Mouse (Mus musculus) hindbrain, embryonic 11.5 days (tissue): ENCODE measurements around the gene Iqgap1. TPM values are rescaled to one million over a fixed set of nuclear protein-coding genes. Genes with fewer than 3 reads are reported as not detected.

Experiments
- ATAC-seq: fragments of 200-750 bp; cut with Nextera tagmentation; 2 replicates; pipeline ENCODE4 v1.8.0; 2017; ENCODE audit warnings: mild to moderate bottlenecking, moderate TSS enrichment, moderate library complexity; ENCODE audit not compliant: low FRiP score
- DNase-seq: peaks from one replicate; pipeline ENCODE4 v3.0.0-alpha.2; 2015; ENCODE audit warnings: low spot score
- H3K27ac ChIP-seq: fragments of 300-500 bp; sonication (generic); 2 replicates; pipeline ENCODE4 v1.5.1; 2014; ENCODE audit warnings: mild to moderate bottlenecking, low read depth, low read length
- H3K27me3 ChIP-seq: fragments of 300-500 bp; sonication (generic); 2 replicates; pipeline ENCODE4 v1.6.1; 2014; ENCODE audit warnings: mild to moderate bottlenecking, low read length, moderate library complexity, mixed read lengths; ENCODE audit not compliant: control insufficient read depth, insufficient read depth
- H3K36me3 ChIP-seq: fragments of 300-500 bp; sonication (generic); 2 replicates; pipeline ENCODE4 v1.6.1; 2014; ENCODE audit warnings: mild to moderate bottlenecking, low read length, moderate library complexity, mixed read lengths; ENCODE audit not compliant: control insufficient read depth, insufficient read depth
- H3K4me1 ChIP-seq: fragments of 300-500 bp; sonication (generic); replicated peaks from 2 replicates; pipeline ENCODE4 v1.6.1; 2014; ENCODE audit warnings: low read length, mixed read lengths; ENCODE audit not compliant: control insufficient read depth, insufficient read depth
- H3K4me2 ChIP-seq: fragments of 300-500 bp; sonication (generic); replicated peaks from 2 replicates; pipeline ENCODE4 v1.6.1; 2014; ENCODE audit warnings: mild to moderate bottlenecking, low read depth, low read length
- H3K4me3 ChIP-seq: fragments of 300-500 bp; sonication (generic); 2 replicates; pipeline ENCODE4 v1.5.1; 2014; ENCODE audit warnings: low read depth, low read length
- H3K9ac ChIP-seq: fragments of 300-500 bp; sonication (generic); 2 replicates; pipeline ENCODE4 v1.6.1; 2014; ENCODE audit warnings: low read depth, low read length
- H3K9me3 ChIP-seq: fragments of 300-500 bp; sonication (generic); 2 replicates; pipeline ENCODE4 v1.6.1; 2016; ENCODE audit warnings: low read length; ENCODE audit not compliant: control insufficient read depth
- WGBS: fragments of 180-500 bp; shearing (Covaris S2); extraction: QIAGEN DNeasy Blood & Tissue Kit; methylation state at CpG from one replicate; pipeline ENCODE4 v1.1.7; 2014; 5-methylcytosine and 5-hydroxymethylcytosine counted together
- polyA plus RNA-seq: library from polyadenylated mRNA; unstranded; fragments of >200 nt; fragmentation: Nextera tagmentation; extraction: Ambion mirVana; gene quantifications from 2 replicates; pipeline ENCODE4 v1.2.1, GENCODE M21; 2014

Gene Iqgap1
- polyA plus RNA-seq, 1 experiment from 2014 or later = 29.1 TPM

DNA sequence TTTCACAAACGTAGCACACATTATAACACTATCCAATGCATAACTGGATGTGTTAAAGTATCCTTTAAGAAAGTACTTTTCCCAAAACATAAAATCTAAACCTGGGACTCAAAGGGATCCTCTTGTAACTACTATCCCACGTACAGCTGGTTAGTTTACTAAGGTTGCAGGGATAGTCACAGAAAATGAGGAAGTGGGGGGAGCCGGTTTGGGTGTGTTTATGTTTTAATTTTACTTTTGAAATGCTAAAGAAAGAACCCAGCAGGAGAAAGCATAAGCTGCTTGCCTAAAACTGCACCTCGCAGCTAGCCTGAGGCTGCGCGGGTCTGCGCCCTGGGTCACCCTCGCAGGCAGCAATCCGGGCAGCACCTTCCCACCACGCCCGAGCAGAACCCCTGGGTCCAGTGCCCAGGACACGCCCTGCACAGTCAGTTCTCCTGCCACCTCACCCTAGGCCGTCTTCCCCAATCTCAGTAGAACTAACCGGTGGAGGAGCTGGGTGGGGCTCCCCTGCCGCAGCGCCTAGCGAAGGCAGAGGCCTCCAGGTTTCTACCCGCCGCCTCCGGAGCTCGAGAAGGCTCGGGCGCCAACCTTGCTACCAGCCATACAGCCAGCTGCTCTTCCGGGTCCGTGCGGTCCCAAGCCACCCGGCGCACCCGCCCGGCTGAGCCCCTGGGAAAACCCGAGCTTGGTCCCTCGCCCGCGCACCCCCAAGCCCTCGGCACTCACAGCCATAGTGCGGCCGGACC is 23.2 kb downstream of the Iqgap1 start:
- peak overlapping the region; percentile 89 for H3K4me2 ChIP-seq
- peak overlapping the region; percentile 88 for H3K4me3 ChIP-seq
- ATAC-seq = peak; percentile 74; the same call in 1 of the 2 replicates
- no peaks in the 10 kb centered on the region for H3K9me3 ChIP-seq
- DNase-seq = no peak
- 0 out of 2 replicates have a peak, but pooled peaks cover 2% of the 10 kb centered on the region for H3K36me3 ChIP-seq
- no peaks in the 10 kb centered on the region for H3K4me1 ChIP-seq
- 2% methylated on average over 36 of the region's 37 CpGs for WGBS
- H3K9ac ChIP-seq = peak overlapping the region; percentile 74
- peak overlapping the region; percentile 63 for H3K27ac ChIP-seq
- no peaks in the 10 kb centered on the region for H3K27me3 ChIP-seq

- Histone ChIP-seq H3K4me1 (no peaks in the 10 kb centered on the region), H3K4me2 (no peak overlapping the region), H3K9ac (no peak overlapping the region), H3K9me3 (no peaks in the 10 kb centered on the region), H3K4me3 (no peak overlapping the region), H3K36me3 (peaks cover 6% of the 10 kb centered on the region; the same call in 1 of the 2 replicates), H3K27me3 (no peaks in the 10 kb centered on the region), H3K27ac (no peak overlapping the region)
- 89% methylated on average over 5 of the region's 5 CpGs for WGBS
- ATAC-seq (no peak), DNase-seq (no peak)
These were observed 26.5 kb downstream of the Iqgap1 start for GRCm38 (mm10) chr7:80799307-80799706.

DNA sequence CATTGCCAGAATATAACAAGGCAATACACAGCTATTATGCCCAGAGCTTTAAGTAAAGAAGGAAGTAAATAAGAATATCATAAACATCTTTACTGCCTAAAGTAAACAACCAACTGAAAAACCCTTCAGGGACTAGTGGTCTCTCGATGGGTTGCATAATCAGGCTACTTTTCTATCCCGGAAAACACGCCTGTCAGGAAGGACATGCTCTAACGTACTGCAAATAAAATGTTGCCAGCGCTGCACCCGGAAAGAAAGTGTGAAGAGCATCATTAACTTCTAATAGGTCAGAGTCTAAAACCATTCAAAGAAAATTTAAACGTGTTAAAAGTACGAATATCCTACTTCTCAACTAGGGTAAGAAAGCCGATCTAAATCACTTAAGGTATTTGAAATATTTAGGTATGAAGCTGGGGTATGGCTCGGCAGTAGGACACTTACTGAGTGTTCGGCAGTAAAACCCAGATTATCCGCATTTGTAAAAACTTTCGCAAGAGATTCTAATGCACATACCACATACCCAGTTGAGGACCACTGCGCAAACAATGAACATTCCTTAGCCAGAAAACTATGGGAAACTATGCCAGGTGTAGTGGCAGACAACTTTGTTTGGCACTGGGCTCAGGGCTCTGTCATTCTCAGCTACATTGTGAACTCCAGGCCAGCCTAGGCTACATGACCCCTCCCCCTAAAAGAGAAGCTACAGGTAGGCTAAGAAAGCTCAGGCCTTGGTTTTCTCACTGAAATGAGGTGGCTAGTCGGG is 28.8 kb downstream of the Iqgap1 start:
- Histone ChIP-seq H3K9ac (no peak overlapping the region), H3K27me3 (no peaks in the 10 kb centered on the region), H3K4me3 (no peak overlapping the region), H3K4me2 (no peak overlapping the region), H3K27ac (no peak overlapping the region), H3K36me3 (peaks cover 6% of the 10 kb centered on the region; the same call in 1 of the 2 replicates), H3K4me1 (no peaks in the 10 kb centered on the region), H3K9me3 (no peaks in the 10 kb centered on the region)
- DNase-seq = no peak
- no peak for ATAC-seq
- WGBS = 93% methylated on average over 15 of the region's 15 CpGs

DNA sequence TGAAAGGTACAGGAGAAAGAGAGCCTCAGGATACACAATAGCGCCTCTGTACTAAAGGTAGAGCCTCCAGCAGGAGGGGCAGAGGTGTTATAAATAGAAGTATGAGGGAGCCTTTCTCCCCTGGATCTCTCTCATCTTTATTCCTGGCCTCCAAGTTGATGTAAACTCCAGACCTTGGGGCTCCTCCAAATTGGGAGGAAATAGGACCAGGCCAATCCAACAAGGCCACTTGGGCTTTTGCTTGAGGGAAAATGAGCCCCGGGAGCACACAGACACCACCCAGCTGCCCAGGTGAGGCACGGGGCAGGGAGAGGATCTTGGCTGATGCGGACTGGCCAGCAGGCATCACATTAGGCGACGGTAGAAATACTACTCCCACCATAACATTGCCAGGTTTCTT is 29.5 kb downstream of the Iqgap1 start:
- WGBS = 92% methylated on average over 6 of the region's 6 CpGs
- Histone ChIP-seq H3K27ac (no peak overlapping the region), H3K27me3 (no peaks in the 10 kb centered on the region), H3K4me2 (no peak overlapping the region), H3K4me1 (no peaks in the 10 kb centered on the region), H3K9me3 (no peaks in the 10 kb centered on the region), H3K36me3 (peaks cover 6% of the 10 kb centered on the region; the same call in 1 of the 2 replicates), H3K4me3 (no peak overlapping the region), H3K9ac (no peak overlapping the region)
- ATAC-seq (no peak), DNase-seq (no peak)

DNA sequence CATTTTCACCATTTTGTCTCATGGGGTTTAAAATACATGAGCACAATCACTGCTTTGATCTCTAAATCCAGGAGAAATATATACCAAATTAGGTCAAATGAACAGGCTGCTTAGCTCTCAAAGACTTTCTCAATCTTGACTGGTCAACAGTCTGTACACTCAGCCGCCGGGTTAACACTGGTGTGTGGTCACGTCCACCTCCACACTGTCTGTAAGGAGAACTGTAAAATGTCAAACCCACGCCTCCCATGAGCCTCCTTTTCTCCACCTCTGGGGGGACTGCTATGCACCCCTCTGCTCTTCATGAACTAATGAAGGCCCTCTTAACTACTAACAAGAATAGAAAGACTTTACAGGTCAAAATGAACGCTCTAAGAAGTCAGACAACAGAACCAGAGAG is 36.2 kb downstream of the Iqgap1 start:
- Histone ChIP-seq H3K4me3 (no peak overlapping the region), H3K4me2 (no peak overlapping the region), H3K36me3 (no peaks in the 10 kb centered on the region), H3K27ac (no peak overlapping the region), H3K9ac (no peak overlapping the region), H3K27me3 (no peaks in the 10 kb centered on the region), H3K4me1 (no peaks in the 10 kb centered on the region), H3K9me3 (no peaks in the 10 kb centered on the region)
- 87% methylated on average over 5 of the region's 5 CpGs for WGBS
- DNase-seq (no peak), ATAC-seq (no peak)

DNA sequence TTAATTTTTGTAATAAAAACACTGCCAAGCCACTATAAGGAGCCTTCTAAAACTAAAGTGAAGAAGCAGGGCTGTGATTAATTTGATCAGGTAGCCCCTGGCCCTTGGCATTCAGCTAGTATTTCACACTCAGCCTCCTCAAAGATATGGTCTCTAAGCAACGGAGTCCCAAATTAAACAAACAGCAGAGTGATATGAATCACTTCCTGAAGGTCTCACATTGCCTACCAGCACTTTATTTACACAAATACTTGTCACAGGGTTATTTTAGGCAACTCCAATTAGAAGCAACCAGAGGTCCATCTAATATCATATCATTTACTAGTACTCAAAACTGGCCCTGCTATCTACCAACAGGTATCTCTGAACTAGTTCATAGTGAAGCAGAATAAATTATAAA is 36.7 kb downstream of the Iqgap1 start:
- Histone ChIP-seq H3K9me3 (no peaks in the 10 kb centered on the region), H3K36me3 (no peaks in the 10 kb centered on the region), H3K27ac (no peak overlapping the region), H3K9ac (no peak overlapping the region), H3K4me1 (no peaks in the 10 kb centered on the region), H3K4me2 (no peak overlapping the region), H3K27me3 (no peaks in the 10 kb centered on the region), H3K4me3 (no peak overlapping the region)
- WGBS = 69% methylated on average over 1 of the region's 1 CpGs
- ATAC-seq (no peak), DNase-seq (no peak)

- no peak for ATAC-seq
- H3K27me3 ChIP-seq = no peaks in the 10 kb centered on the region
- no peak overlapping the region for H3K4me2 ChIP-seq
- no peak for DNase-seq
- H3K9me3 ChIP-seq = no peaks in the 10 kb centered on the region
- no peak overlapping the region for H3K4me3 ChIP-seq
- 87% methylated on average over 7 of the region's 7 CpGs for WGBS
- no peak overlapping the region for H3K9ac ChIP-seq
- no peaks in the 10 kb centered on the region for H3K4me1 ChIP-seq
- no peak overlapping the region for H3K27ac ChIP-seq
- H3K36me3 ChIP-seq = no peaks in the 10 kb centered on the region
These were observed 37.8 kb downstream of the Iqgap1 start for GRCm38 (mm10) chr7:80788002-80788401.

DNA sequence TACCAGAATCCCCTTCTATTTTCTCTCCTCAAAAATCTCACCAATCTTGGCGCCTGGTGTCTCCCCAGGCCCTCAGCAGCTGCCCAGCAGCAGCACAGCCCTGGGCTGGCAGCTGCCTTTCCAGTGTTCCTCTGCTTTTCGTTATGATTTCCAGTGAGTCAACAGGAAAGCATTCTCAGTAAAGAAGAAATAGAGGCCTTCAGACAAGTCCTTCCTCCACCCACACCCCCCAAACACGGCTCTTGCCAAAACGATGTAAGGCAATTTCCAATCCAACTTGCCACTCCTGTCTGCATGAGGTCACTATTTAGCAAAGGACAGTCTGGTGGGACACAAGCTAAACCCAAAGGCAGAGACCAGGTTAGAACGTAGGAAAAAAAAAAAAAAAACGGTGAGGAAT is 39.0 kb downstream of the Iqgap1 start:
- Histone ChIP-seq H3K9ac (no peak overlapping the region), H3K4me1 (no peaks in the 10 kb centered on the region), H3K27ac (no peak overlapping the region), H3K4me2 (no peak overlapping the region), H3K4me3 (no peak overlapping the region), H3K9me3 (no peaks in the 10 kb centered on the region), H3K27me3 (no peaks in the 10 kb centered on the region), H3K36me3 (no peaks in the 10 kb centered on the region)
- WGBS = 79% methylated on average over 6 of the region's 6 CpGs
- ATAC-seq = no peak
- DNase-seq = no peak

GRCm38 (mm10) chr7:80783841-80784240 is 41.9 kb downstream of the Iqgap1 start:
- no peak overlapping the region for H3K27ac ChIP-seq
- no peak for ATAC-seq
- WGBS = 95% methylated on average over 5 of the region's 5 CpGs

More at GRCm38 (mm10) chr7:80783841-80784240, 41.9 kb downstream of the Iqgap1 start:
- Histone ChIP-seq H3K4me1 (no peaks in the 10 kb centered on the region), H3K27me3 (no peaks in the 10 kb centered on the region), H3K9me3 (no peaks in the 10 kb centered on the region), H3K4me3 (no peak overlapping the region), H3K36me3 (no peaks in the 10 kb centered on the region), H3K4me2 (no peak overlapping the region), H3K9ac (no peak overlapping the region)
- no peak for DNase-seq
